Mouse (Mus musculus) cerebellum, adult 8-10 months (tissue): Measurements from ENCODE around the gene Senp1.

Source experiments
- DNase-seq: peaks from one replicate; pipeline ENCODE4 v3.0.0; 2022

Gene Senp1

DNA sequence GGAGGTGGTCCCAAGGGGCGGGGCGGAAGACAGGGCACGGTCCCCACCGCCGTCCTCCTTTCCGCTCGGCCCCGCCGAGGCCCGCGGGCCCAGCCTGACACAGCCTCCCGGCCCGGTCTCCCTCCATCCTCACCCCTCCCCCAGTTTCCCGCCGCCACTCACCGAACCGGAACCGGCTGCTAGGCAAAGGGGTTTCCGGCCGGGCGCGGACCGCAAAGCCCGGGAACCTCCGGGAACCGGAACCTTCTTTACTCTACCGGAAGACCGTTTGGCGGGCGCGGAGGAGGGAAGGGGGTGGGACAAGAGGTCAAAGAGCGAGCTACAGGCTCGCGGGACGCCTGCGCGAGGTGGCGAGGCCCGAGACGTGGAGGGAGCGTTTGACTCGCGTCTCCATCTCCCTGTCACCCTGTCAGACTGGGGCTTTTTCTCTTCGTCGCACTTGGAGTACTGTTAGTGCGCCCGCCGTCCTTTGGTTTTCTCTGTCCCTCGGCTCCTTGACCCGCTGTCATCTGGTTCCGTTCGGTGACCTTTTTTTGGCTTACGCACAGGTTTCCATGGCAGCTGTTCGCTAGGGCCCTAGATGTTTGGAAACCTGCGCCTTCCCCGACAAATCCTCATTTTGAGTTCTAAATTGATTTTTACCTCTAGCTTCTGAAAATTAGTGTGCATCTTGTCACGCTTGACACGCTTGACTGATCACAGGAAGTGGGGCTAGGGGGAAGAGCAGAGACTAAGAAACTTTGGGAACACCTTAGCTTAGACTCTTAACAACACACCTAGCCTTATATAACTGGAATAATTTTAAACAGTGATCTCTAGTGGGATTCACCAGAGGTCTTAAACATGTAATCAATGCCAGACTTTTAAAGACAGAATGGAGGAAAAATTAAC lies at the start of gene Senp1:
Gene Senp1, minus strand, starts transcription at position 624 of the 891 bp plus-strand sequence.
- peak; percentile 90 for DNase-seq

DNA sequence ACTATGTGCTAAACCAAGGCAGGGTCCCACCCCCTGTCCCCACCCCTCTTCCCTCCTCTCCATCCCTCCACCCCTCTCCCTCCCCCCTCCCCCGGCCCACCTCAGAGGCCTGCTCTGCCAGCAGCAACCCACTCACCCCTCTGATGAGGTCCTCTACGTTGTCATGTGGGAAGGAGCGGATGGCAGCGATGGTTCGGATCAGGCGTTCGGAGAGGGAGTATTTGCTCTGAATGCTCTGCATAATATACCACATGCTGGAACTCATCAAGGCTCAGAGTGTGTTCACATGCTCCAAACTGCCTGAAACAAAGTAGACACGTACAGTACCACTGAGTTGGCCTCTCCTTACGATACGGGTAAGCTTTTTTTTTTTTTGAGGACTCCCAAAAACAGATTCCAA lies 49.0 kb upstream of the Senp1 start:
- no peak for DNase-seq

DNA sequence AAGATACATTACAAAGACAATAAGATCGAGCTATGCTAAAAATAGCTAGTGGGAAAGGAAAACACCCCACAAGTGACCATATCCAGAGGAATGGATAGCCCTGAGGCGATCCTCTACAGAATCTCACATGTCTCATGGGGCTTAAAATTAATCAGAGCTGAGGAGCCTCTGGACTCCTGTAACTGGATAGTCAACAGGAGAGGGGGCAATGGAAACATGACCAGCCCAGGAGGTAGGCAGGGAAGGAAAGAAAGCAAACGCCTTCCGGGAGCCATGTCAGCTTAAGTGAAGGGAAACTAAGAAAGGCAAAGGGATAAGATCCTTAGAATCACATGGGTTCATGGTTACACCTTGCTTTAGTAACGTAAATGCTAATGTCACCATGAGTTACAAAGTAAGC lies 47.3 kb upstream of the Senp1 start:
- DNase-seq = no peak

DNA sequence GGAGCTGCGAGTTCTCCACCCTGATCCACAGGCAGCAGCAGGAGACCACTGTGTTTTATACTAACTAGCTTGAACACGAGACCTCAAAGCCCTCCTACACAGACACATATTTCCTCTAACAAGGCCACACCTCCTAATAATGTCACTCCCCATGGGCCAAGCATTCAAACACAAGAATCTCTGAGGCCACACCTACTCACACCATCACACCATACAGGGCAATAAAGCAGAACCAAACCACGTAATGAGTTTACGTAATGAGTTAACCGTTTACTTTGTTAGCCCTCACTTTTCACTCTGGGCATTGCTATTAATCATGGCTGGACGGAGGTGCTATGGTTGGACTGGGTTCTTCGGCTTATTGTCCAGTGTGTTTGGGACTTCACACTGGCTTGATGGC lies 46.2 kb upstream of the Senp1 start:
- DNase-seq = no peak

DNA sequence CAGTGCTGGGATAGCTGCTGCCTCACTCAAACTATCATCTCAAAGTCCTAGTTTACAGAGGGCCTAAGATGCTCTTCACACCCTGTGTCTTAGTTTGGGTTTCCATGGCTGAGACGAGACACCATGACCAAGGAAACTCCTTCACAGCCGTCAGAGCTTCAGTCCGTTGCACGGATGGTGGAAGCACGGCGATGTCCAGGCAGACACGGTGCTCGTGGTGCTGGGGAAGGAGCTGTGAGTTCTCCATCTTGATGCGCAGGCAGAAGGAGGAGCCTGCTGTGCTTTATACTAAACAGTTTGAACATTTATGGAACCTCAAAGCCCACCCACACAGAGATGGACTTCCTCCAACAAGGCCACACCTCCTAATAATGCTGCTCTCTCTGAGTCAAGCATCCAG lies 43.3 kb upstream of the Senp1 start:
- no peak for DNase-seq

DNA sequence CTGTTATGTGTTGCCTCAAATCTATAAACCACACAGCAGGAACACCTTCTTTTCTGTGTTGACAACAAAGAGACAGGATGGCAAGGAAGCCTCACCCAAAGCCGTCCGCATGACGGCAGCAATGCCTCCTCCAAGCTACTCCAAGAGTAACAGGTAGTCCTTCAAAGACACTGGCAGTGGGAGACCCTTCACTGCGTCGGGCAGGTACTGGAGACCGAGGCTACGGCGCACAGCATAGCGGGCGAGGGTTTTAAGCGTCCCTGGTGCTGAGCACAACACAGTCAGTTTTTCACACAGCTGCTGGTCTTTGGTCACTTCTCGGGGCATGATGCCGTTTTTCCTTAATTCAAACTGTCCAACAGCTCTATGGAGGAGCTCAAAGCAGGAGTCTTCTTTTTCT lies 42.1 kb upstream of the Senp1 start:
- no peak for DNase-seq

DNA sequence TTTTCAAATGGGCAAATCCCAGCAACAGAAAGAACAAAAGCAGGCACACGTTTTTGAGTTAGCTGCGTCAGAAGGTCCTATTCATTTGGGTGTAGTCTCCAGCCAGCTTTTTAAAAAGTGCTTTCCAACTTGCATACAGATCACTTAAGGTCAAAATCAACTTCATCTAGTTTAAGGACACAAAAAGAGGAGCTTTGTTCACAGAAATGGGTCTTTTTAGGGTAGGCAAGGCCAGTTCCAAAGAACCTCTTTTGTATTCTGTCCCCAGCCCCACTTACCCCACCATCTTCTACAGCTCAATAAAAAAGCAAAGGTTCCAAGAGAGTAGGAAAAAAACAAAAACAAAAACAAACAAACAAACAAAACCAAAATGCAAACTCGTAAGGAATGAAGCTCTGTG lies 41.1 kb upstream of the Senp1 start:
- DNase-seq = no peak

DNA sequence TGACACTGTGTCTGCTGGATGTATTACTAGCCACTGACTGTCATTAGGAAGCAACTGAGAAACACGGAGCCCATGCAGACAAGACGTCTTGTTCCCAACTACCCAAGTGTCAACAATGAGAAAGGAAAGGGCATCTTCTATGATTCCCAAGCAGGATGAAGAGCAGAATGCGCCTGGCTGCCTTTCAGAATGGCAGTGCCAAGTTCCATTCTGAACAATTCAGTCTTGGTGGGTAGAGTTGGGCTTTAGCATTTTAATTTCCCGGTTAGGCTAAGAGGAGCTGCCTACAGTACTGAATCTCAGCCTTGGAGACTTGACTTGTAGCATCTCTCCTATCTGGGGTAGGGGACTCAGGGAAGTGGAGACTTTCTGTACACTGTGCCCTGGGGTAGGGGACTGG lies 40.5 kb upstream of the Senp1 start:
- DNase-seq = no peak

DNA sequence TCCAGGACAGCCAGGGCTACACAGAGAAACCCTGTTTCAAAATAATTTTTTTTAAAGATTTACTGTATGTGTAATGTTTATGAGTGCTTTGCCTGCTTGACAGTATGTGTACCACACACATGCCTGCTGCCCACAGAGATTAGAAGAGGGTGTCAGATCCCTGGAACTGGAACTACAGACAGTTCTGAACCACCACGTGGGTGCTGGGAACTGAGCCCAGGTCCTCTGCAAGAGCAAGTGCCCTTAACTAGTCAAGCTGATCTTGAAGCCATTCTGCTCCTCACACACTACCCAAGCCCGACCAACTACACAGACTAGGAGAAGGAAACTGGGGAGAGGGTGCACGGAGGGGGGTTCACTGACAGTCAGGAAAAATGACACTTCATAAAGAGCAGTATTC lies 39.9 kb upstream of the Senp1 start:
- DNase-seq = no peak

DNA sequence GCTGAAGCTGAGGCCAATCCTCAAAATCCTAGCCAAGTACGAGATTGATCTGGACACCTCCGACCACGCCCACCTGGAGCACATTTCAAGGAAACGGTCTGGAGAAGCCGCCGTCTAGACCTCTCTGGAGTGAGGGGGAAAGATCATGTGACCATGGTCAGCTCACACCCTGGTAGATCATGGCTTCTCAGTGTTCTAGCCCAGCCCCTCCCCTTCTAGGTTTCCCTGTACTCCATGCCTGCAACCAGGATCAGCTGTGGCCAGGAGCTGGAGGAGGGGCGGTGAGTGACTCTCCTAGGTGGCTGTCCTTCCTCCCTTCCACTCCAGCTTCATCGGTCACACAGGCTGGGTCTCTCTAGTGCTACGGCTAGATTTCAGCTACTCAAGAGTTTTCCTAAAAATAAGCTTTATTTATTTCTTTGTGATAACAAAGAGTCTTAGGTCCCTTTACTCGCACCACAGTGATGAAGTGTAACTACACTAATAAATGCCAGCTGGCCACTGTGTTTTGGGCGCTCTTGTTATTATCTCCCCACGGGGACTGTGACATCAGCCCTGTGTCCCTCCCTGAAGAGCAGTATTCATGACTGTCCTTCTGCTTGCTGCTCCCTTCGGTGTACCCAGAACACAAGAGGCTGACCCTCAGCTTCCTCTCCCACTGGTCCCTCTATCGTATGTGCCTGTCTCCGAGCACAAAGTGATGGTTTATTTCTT lies 38.6 kb upstream of the Senp1 start:
- DNase-seq = no peak

DNA sequence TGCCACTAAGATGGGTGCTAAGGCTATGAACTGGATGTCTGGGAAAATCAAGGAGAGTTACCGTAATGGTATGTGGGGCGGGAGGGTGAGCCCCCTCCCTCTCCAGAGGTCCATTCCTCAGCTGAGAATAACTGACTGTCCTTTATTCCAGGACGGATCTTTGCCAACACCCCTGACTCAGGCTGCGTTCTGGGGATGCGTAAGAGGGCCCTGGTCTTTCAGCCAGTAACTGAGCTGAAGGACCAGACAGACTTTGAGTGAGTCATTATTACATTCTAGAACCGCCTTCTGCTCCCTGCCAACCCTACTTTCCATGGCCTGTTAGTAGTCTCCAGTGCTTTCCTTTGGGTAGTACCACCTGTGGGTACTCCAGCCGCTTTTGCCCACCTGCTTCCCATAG lies 37.9 kb upstream of the Senp1 start:
- no peak for DNase-seq

DNA sequence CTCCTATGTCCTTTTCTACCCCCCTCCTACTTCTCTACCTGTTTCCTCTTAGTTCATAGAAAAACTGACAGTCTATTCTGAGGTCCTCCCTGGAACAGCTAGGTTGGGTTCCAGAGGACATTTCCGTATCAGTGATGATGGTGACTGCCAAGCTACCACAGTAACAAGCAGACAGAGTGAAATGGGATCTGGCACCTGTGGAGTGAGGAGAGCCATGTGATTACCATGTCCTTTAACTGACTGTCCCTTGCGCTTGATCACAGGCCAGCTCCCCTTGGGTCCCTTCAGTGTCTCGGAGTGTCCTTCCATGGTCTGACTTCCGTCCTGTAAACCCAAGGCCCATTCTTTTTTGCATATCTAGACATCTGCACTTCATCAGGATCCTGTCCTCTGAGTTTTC lies 37.5 kb upstream of the Senp1 start:
- no peak for DNase-seq

DNA sequence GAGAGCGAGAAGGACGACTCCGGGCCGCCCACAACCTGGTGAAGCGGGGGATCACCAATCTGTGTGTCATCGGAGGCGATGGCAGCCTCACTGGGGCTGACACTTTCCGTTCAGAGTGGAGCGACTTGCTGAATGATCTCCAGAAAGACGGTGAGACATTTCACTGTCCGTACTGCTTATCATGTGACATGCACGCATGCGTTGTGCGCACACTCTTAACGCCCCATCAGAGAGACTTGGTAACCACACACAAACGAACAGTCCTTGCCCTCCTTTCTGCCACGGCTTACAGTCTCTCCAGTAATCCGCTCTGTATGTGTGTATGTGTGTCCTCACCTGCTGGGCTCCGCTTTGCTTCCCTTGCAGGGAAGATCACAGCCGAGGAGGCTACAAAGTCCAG lies 27.3 kb upstream of the Senp1 start:
- DNase-seq = no peak

DNA sequence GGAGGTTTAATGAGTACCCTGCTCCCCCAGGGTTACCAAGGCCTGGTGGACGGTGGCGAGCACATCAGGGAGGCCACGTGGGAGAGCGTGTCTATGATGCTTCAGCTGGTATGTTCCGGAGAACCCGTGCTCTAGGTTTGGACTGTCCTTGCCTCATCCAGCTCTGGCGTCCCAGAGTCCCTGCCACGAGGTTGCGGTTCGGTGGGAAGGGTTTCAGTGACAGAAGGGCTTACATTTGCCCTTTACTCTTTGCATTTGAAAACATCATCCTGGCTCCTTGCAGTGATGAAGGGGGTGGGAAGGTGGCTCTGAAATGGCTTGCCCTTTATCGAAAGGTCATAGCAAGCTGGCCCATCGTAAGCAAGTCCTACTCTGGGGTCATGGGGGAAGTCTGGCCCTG lies 25.8 kb upstream of the Senp1 start:
- DNase-seq = no peak

DNA sequence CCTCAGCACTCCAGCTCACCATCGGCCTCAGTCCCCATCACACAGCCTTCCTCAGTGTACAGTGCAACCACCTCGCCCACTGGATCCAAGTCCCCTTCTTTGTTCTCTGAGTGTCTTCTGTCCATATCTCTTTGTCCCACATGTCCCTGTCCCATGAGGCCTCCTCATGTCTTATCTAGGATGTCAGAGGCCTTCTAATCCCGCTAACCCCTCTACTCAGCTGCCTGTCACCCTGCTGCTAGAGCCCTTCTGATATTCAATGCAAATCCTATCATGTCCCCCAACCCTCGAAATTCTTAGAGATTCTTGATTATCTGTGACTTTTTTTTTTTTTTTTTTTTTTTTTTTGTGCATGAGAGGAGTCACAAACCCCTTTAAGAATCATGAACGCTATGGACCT lies 22.7 kb upstream of the Senp1 start:
- no peak for DNase-seq

DNA sequence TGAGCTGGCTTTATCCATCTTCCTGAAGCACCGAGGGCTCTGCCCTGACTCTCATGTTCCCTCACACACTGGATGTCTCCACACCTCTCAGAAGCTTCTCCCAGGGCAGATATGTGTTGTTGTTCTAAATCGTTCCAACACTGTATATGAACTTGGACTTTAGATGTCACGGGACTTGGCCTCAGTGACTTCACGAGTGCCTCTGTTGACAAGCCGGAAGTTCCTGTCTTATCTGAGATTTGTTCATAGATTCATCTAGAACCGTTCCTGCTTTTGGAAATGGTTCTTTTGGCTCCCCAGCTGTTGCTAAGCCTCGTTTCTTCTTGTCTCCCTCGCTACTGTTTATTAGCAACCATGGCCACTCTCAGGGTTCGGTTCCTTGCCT lies 22.2 kb upstream of the Senp1 start:
- DNase-seq = no peak

DNA sequence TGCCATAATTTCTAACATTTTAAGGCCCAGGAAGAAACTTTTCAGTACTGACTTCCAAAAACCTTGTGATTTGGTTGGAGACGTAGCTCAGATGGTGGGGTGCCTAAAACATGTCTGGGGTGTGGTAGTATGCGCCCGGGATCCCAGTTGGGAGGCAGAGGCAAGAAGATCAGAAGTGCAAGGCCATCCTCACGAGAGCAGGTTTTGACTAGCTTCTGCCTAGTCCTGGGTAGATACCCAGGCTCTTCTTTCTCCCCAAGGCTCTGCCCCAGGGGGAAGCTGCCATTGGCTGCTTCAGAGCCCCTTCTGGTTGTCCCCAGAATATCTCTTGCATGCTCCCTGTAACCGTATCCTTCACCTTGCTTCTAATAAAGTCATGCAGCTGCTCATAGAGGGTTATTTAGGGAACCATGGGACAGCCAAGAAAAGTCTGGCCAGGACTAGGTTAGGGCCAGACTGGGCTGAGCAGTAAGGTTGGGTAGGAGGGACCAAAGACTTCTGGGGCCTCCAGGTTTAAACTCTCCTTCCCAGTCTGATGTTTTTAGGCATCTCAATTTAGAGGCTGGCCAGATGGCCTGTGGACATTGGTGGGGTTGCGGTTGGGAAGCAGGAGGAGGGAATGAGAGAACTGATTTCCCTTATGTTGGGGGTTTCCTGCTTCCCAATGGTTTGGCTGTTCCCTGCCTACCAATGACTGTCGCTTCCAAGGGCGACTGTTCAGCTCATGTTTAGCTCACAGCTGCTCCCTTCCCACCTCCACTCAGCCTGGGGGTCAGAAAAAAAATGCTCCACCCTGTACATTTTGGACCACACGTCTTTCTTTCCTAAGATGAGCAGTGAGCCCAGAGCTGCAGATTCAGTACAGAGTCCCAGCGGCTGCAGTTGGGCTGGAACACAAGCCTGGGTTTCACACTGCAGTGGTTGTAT lies 21.6 kb upstream of the Senp1 start:
- DNase-seq = no peak

DNA sequence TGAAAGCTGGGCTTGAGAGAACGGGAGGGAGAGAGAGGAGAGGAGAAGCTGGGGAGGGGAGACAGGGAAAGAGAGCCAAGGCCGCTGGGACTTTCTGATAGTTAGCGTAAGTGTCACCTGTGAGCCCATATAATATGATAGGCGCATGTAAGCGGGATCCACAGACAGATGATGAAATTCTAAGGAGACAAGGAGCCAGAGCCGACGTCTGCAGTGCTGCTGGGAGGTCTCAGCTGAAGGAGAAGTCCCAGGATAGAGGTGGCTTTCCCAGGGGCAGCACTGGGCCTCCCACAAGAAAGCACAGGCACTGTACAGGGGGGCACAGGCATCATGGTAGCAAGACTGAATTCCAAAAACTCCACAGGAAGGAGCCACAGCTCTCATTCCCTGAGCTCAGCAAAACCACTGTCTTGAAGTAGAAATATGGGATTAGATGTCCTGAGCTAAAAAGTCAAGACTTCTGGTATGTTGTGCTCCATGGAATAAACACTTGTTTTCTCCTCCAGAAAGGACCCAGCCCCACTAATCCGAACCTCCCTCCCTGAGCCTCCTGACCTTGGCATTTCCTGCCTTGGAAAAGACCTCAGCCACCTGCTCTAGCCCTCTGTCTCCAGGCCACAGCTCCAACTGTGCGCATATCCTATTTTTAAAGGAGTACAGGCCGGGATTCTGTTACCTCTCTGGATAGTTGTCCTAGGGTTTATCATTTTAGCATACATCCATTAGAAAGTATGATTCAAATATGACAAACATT lies 20.7 kb upstream of the Senp1 start:
- DNase-seq = peak; percentile 42

DNA sequence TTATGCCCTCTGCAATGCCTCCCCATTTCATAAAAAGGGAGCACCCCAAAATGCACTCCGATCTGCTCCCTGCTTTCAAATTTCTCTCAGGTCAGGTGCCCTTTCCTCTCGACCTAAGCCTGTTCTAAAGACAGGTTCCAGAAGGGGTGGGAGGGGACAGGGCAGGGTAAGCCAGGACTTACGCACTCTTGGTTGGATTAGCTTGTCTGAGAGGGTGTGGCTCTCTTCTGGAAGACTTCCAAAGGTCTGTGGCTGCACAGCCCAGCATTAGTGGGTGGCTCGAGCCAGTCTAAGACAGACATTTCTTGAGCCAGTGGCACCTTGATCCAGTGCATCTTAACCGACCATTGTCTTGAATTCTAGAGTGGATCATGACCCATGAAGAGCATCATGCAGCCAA lies 18.2 kb upstream of the Senp1 start:
- DNase-seq = no peak

DNA sequence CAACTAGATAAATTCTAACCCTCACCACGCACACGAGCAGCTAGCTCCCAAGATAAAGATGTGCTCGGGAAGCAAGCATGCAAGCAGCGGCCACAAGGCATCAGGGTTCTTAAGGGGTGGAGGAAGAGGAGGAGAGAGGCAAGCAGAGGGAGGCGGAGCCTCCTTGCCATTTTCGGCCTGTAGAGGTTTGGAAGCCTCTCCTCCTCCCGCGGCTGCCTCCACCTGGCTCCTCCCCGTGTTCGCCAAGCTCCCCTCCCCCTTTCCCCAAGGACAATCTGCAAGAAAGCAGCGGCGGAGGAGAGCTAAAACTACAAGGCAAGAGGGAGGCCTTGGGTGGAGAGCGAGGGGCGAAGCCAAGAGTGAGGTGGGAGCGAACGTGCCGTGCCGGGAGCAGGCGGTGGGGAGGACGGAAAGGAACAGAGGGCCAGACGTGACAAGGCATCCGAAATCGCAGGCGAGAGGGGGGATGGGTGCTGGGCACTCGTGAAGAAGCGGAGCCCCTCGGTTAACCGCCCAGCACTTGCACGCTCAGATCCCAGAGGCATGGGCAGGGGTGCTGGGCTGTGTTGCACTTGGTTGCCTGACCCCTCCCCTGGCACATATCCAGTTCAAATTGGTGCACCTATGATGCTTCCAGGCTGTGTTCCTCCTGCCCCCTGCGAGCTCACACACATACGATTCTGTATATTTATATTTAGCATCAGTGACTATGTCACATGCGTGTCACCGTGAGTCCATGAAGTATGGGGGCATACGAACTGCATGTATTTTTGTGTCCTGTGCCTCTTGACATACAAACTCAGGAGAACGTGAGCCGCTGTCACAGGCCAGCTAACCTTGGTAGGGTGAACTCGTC lies 15.0 kb upstream of the Senp1 start:
- DNase-seq = peak; percentile 87

DNA sequence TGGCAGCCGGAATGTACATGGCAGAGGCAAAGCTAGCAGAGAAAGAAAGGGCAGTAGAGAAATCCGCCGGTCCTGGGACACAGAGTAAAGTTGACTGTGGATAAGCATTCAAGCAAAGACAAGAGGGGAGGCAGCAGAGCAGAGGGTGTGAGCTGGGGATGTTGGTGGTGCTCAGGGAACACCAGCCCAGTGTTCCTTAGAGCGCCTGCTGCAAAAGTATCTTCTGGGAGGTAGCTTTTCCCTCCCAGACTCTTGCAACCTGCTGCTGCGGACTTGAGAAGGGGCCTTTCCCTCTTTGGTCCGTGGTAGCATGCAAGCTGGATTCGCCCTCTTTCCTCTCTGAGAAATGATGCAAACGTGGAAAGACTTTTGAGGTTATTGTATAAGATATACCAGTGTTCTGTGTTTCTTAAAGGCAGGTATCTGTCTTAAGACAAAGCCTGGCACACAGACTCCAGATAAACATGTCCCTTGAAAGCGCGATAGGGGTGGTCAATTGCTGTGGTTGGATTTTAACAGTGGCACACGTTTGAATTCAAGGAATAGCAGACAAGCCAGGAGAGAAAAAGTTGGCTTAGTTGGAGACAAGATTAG lies 14.3 kb upstream of the Senp1 start:
- DNase-seq = no peak
